Mouse (Mus musculus): Measurements from ENCODE around the gene Nedd1.

The Nedd1 gene

DNA sequence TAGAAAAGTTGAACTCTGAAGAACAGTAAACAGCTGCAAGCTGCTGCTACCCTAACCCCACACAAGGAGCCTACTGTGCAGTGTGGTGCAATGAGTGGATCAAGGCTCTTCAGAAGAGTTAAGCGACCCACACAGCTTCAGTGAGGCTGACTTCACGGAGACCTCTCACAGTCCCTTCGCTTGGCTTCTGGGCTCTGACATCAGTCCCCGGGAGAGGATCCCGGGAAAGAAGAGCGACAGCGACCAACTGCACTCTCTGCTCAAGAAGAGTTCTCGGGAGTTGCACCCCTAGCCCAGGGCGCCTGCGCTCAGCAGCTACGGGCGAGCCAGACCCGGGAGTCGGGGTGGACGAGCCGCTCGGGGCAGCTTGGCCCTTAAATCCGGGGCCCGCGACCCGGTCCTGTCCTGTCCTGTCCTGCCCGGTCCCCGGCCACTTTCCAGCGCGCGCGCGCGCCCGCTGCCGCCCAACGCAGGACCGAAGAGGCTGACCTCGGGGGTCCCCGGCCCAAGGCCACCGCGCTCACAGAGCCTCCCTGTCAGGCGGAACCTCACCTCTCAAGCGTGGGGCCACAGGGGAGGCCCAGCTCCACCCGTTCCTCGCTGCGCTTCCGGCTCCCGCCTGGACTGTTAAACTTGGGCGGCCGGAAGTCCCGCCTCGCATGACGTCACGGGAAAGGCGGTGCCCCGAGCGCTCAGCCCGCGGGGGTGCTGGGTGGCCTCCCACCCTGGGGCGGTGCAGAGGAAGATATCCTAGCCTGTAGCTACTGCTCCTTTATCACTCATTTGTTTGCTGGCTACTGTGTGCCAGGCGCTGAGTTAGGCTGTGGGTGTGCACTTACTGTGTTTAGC, at the start of gene Nedd1:
Nedd1 (minus strand) TSS at position 650 of the 849 bp plus-strand sequence.
- peak; percentile 78 to 84 for DNase-seq (ENCODE audit: low spot score in 2 of 2)

DNA sequence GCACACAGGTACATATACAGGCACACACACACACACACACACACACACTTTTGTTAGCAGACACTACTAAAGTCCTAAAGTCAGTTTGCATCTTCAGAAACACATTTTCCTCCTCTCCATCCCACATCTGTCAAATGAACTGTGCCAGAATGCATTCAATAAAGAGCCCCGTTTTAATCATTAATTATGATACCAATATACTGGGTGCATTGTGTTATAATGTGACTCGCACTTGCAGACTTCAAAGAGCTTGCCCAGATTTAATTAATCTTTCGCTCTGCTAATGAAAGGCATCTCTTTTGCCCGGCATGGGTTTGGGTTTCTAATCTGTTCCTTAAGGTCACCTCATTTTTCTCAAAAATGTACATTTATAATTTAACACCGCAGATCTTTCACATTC, 32.1 kb upstream of the Nedd1 start:
- no peak for DNase-seq (ENCODE audit: low spot score in 2 of 2)

DNA sequence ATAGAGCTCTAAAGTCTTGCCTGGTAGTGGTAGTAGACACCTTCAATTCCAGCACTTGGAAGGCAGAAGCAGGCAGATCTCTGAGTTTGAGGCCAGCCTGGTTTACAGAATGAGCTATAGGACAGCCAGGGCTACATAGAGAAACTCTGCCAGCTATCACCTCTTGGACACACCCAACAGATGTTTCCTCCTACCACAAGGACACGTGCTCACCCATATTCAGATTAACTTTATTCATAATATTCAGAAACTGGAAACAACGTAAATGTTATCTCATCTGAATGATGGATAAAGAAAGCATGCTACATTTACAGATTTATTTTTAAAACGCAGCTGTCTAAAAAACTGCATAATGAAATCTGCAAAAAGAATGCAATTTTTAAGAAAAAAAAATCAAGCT, 8.1 kb upstream of the Nedd1 start:
- no peak for DNase-seq (ENCODE audit: low spot score in 2 of 2)

DNA sequence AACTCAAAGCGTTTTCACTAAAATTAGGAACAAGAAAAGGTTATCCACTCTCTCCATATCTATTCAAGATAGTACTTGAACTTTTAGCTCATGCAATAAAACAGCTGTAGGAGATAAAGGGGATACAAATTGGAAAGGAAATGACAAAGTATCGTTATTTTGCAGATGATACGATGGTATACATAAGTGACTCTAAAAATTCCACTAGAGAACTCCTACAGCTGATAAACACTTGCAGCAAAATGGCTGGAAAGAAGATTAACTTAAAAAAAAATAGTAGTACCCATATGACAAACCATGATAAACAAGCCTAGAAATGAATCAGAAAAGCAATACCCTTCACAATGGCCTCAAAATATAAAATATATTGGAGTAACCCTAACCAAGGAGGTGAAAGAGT, 6.5 kb upstream of the Nedd1 start:
- no peak for DNase-seq (ENCODE audit: low spot score in 2 of 2)

DNA sequence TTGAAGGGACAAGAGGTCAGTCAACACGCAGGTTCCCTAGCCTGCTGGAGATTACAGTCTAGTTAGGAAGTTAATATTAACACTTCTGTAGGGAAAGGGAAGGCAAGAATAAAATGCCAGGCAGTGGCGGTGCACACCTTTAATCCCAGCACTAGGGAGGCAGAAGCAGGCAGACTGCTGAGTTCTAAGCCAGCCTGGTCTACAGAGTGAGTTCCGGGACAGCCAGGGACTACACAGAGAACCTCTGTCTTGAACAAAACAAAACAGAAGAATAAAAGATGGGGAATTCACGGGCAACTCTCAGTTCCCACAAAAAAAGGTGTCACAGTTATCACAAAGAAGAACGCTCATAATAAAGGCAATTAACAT, 384 bp upstream of the Nedd1 start:
- no peak for DNase-seq (ENCODE audit: low spot score in 2 of 2)

DNA sequence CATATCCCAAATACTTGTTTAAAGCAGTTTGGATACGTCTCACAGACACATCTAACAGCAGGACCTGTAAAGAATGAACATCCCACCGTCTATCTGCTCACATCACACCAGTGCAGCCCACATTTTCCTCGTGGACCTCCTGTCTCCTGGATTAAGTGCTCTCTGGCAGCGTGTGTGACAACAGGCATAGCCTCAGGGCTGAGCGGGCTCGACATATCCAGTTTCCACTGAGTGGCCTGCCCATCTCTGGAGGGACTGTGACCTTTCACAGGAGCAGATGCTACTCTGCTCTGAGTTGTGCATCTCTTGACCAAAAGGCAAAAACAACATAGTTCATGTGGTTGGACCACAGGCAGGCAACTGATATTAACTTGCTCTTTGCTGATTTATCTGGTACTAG, 23.2 kb downstream of the Nedd1 start:
- no peak for DNase-seq (ENCODE audit: low spot score in 2 of 2)

DNA sequence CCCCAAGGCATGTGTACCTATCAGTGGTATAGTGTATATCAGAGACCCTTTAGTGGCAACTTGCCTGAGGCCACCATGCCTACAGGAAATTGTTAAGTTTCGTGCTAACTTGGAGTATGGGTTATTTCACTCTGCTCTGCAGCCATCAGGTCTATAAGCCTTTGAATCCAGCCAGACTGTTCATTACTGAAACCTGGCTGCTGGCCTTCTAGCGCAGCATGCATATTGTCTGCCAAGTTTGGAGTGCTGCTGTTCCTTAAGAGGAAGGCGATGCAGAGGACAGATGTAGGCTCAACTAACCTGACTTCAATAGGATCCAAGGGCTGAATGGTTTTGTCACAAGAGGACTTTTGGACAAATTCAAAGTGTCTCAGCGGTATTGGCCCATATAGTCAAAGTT, 47.2 kb downstream of the Nedd1 start:
- no peak for DNase-seq (ENCODE audit: low spot score in 2 of 2)

DNA sequence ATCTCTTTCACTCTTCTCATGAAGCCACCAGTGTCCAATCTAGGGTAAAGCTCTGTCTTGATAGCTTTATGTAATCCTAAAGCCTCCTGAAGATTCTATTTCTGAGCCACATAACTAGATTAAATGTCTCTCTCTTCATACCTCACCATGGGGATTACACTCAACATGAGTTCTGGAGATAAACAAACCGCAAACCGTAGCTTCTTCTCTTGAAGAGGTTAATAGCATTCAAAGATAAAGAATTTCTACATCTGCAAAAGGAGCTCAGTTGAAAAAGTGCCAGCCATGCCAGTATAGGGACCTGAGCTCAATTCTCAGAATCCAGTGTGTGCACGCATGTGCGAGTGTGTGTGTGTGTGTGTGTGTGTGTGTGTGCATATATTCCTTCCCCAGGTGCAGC, 50.3 kb downstream of the Nedd1 start:
- no peak for DNase-seq (ENCODE audit: low spot score in 2 of 2)

DNA sequence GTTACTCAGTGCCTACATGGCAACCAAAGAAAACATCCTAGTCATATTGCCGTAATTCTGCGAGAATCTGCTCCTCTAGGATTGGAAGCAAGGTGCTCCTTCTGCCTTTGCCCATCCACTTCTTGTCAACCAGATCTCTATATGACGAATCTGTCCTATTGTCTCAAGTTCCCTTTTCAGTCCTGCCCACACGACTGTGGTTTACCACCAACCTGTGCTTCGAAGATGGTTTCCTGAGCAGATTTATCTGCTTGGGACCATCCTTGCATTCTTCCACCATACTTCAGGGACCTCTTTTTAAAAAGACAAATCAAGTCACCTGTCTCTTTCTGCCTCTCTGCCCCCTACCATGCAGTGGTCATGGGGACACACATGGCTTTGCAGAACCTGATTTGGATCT, 56.9 kb downstream of the Nedd1 start:
- DNase-seq (ENCODE audit: low spot score in 2 of 2): no peak

DNA sequence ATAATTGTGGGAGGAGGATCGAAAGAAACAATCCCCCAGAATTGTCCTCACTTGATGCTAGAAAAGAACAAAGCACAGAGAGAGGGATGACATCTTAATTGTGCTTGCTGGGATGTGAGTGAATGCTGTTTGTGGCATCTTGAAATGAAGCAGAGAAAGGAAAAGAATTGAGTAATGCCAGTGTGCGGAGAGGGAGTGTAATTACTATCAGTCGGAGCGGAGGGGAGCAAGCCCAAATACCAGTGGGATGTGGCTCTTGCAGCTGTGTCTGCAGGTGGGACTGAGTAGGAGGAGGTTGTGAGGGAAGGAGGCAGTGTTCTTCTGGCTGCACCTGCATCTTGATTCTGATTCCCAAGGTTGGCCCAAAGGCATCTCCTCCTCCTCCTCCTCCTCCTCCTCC, 69.0 kb downstream of the Nedd1 start:
- DNase-seq (ENCODE audit: low spot score in 2 of 2): no peak

DNA sequence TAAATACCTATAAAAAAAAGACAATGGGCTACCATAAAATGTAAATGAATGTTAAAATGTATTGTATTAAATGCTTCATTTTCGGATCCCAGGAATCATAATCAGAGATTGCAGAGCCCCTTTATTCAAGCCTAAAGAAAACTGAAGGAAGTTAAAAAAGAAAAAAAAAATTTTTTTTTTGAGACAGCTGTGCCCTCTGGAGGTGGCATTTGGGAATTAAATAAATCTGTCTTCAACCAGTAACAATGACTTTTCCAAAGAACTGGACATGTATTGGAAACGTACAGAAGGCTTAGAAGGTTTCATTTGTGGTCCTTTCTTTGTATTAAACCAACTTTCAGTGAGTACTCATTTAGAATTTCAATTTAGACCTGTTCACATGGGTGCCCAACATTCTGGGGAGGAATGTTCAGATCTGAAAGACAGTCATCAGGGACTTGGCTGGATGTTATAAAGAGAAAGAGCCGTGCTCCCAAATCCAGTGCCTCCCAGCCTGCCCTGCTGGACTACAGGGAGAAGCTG, 69.8 kb downstream of the Nedd1 start:
- no peak for DNase-seq (ENCODE audit: low spot score in 2 of 2)

DNA sequence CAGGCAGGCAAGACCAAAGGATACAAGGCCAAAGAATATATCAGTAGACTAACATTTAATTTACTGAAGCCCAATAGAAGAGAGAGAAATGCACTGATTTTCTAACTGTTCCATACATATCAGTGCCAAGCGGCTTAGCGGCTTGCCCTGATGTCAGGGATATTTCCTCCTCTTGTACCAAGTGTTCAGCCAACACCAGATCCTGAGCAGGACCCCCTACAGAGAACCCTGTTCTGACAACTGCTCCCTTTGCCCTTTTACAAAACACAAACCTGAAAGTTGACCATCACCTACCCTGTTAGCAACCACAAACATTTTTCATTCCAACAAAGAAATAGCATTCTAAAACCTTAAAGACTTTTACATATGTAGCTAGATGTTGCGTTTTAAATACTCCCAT, 71.0 kb downstream of the Nedd1 start:
- no peak for DNase-seq (ENCODE audit: low spot score in 2 of 2)

DNA sequence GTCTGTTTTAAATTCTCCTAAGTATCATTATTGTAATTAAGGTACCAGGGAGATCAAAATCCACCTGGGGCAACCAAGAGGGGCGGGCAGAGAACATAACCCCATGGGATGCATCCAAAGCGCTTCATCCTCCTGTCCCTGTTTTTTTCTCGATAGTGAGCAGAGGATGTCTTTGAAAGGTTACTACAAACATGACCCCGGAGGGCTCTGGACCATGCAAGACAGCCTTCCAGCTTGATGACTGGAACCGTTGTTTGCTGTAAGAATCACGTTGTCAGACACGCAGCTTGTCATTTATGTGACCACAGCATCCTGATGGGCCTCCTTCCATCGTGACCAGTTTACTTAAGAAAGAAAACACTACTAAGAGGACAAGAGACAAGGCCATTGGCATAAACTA, 73.1 kb downstream of the Nedd1 start:
- DNase-seq (ENCODE audit: low spot score in 2 of 2): no peak

DNA sequence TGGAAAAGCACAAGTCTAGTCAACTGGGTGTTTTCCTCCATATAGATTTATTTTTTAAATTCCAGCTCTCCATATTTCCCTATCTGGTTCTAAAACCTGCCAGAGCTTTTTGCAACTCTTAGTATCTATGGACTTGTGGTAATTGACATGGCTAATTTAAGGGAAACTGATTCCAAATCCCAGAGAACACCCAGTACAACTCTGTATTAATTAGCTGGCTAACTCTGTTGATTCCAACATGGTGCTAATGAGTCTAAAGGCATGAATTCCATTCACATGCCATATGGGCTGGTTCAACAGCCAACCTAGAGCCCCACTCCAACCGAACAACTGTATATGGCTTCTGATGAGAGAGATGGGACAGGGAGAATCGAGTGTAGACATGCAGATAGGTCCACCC, 74.5 kb downstream of the Nedd1 start:
- no peak for DNase-seq (ENCODE audit: low spot score in 2 of 2)

DNA sequence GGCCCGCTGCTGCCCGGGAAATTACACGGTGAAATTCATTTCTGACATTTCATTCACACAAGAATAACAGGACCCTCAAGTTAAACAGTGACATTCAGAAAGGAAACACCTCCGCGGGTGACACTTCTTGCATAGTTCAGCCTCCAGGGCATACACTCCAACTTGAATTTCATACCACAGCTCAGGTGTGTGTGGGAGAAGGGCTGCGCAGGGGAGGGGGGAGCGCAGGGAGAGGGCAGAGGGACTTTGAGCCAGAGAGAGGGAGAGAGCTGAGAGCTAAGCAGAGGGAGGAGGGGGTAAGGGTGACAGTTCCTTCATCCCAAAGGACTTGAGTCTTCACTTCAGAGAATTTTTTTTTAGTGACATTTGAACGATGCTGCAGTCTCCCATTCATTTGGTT, 78.2 kb downstream of the Nedd1 start:
- DNase-seq (ENCODE audit: low spot score in 2 of 2): no peak

DNA sequence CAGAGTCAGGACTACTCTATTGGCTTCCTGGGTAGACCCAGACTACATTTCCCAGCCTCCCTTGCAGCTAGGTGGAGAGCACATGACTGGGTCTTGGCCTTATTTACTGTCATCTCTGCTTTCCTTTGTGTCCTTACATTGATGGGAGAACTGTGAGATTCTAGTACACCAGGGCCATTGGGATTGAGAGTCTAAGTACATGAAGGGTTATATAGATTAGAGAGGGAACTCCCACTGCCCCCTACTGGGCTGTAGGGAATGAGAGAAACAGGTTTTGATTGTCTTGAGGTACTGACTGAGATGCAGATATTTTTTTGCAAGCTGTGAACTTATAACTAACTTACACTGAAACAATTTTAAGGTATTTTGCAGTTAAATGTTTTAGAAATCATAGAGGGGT, 81.2 kb downstream of the Nedd1 start:
- no peak for DNase-seq (ENCODE audit: low spot score in 2 of 2)

All from frontal cortex, postnatal 25 days (tissue).